Mouse (Mus musculus): ENCODE data around the gene Tmtc4. TPM values are rescaled to one million over a fixed set of nuclear protein-coding genes. Genes with fewer than 3 reads are reported as not detected.
A peak's percentile ranks its signal among the peaks of the same experiment; 100 is the strongest.

The Tmtc4 gene
- total RNA-seq, 2 experiments from 2014 or later, result 9.6 to 15.2 TPM

- no peak for DNase-seq (ENCODE audit: low spot score)
- intact Hi-C loops (cut with DNase I), result no loop called here
Observed at GRCm38 (mm10) chr14:122977056-122977796, 6.6 kb downstream of the Tmtc4 start.

- intact Hi-C loops (cut with DNase I), result no loop called here
Observed at GRCm38 (mm10) chr14:122974854-122975570, 8.8 kb downstream of the Tmtc4 start.

GRCm38 (mm10) chr14:122973091-122973490 is 10.7 kb downstream of the Tmtc4 start:
- intact Hi-C loops (cut with DNase I), result no loop called here
- DNase-seq (ENCODE audit: low spot score), result no peak

More at GRCm38 (mm10) chr14:122974854-122975570, 8.8 kb downstream of the Tmtc4 start:
- no peak for DNase-seq (ENCODE audit: low spot score)

GRCm38 (mm10) chr14:122968049-122968448 is 15.8 kb downstream of the Tmtc4 start:
- intact Hi-C loops (cut with DNase I), result no loop called here
- no peak for DNase-seq (ENCODE audit: low spot score)

- no peak for DNase-seq (ENCODE audit: low spot score)
- intact Hi-C loops (cut with DNase I), result no loop called here
Observed at GRCm38 (mm10) chr14:122957941-122958340, 25.9 kb downstream of the Tmtc4 start.

GRCm38 (mm10) chr14:122953331-122953730 is 30.5 kb downstream of the Tmtc4 start:
- intact Hi-C loops (cut with DNase I), result loop anchor here (5.0 kb wide), 2 partner anchors 289 to 359 kb away; no protein-coding TSS in a partner anchor
- DNase-seq (ENCODE audit: low spot score), result no peak

- DNase-seq (ENCODE audit: low spot score), result no peak
- intact Hi-C loops (cut with DNase I), result loop anchor here (5.0 kb wide), 2 partner anchors 290 to 360 kb away; no protein-coding TSS in a partner anchor
Observed at GRCm38 (mm10) chr14:122952556-122952955, 31.3 kb downstream of the Tmtc4 start.

GRCm38 (mm10) chr14:122951676-122952445 is 32.0 kb downstream of the Tmtc4 start:
- intact Hi-C loops (cut with DNase I), result loop anchor here (5.0 kb wide), 2 partner anchors 290 to 360 kb away; no protein-coding TSS in a partner anchor
- DNase-seq (ENCODE audit: low spot score), result no peak

GRCm38 (mm10) chr14:122950915-122951314 is 32.9 kb downstream of the Tmtc4 start:
- intact Hi-C loops (cut with DNase I), result loop anchor here (5.0 kb wide), 2 partner anchors 291 to 361 kb away; no protein-coding TSS in a partner anchor

GRCm38 (mm10) chr14:122943475-122943853 is 40.4 kb downstream of the Tmtc4 start:
- intact Hi-C loops (cut with DNase I), result no loop called here
- DNase-seq (ENCODE audit: low spot score), result no peak

More at GRCm38 (mm10) chr14:122950915-122951314, 32.9 kb downstream of the Tmtc4 start:
- DNase-seq (ENCODE audit: low spot score), result no peak

GRCm38 (mm10) chr14:122942757-122943474 is 40.9 kb downstream of the Tmtc4 start:
- no peak for DNase-seq (ENCODE audit: low spot score)
- intact Hi-C loops (cut with DNase I), result no loop called here

- no peak for DNase-seq (ENCODE audit: low spot score)
- intact Hi-C loops (cut with DNase I), result no loop called here
Observed at GRCm38 (mm10) chr14:122936460-122936859, 47.4 kb downstream of the Tmtc4 start.

GRCm38 (mm10) chr14:122920011-122920410 is 63.8 kb downstream of the Tmtc4 start:
- intact Hi-C loops (cut with DNase I), result no loop called here
- DNase-seq (ENCODE audit: low spot score), result no peak

- no peak for DNase-seq (ENCODE audit: low spot score)
- intact Hi-C loops (cut with DNase I), result no loop called here
Observed at GRCm38 (mm10) chr14:122917676-122918075, 66.2 kb downstream of the Tmtc4 start.

GRCm38 (mm10) chr14:122913657-122914056 is 70.2 kb downstream of the Tmtc4 start, which contains the start of gene Ggact:
Gene Ggact (minus strand): TSS chr14:122913757.
- DNase-seq (ENCODE audit: low spot score), result no peak
- intact Hi-C loops (cut with DNase I), result no loop called here

GRCm38 (mm10) chr14:122912812-122913498 is 70.9 kb downstream of the Tmtc4 start:
- intact Hi-C loops (cut with DNase I), result no loop called here
- DNase-seq (ENCODE audit: low spot score), result peak; percentile 24

GRCm38 (mm10) chr14:122912137-122912536 is 71.7 kb downstream of the Tmtc4 start:
- no peak for DNase-seq (ENCODE audit: low spot score)
- intact Hi-C loops (cut with DNase I), result no loop called here

- intact Hi-C loops (cut with DNase I), result no loop called here
Observed at GRCm38 (mm10) chr14:122911265-122911664, 72.6 kb downstream of the Tmtc4 start.

More at GRCm38 (mm10) chr14:122911265-122911664, 72.6 kb downstream of the Tmtc4 start:
- DNase-seq (ENCODE audit: low spot score), result no peak
